Mouse (Mus musculus) stomach, embryonic 16.5 days (tissue): ENCODE measurements around the gene Pard3b. TPM values are rescaled to one million over a fixed set of nuclear protein-coding genes. Genes with fewer than 3 reads are reported as not detected.

ENCODE experiments used
- ATAC-seq: fragments of 200-750 bp; cut with Nextera tagmentation; 2 replicates; pipeline ENCODE4 v1.8.0; 2017; ENCODE audit warnings: moderate number of reproducible peaks, moderate TSS enrichment; ENCODE audit not compliant: insufficient read depth, low FRiP score
- H3K27ac ChIP-seq: fragments of 300-500 bp; sonication (generic); 2 replicates; pipeline ENCODE4 v1.5.1; 2014; ENCODE audit warnings: low read length
- H3K27me3 ChIP-seq: fragments of 300-500 bp; sonication (generic); 2 replicates; pipeline ENCODE4 v1.6.1; 2014; ENCODE audit warnings: low read length, control low read depth, mixed read lengths; ENCODE audit not compliant: control insufficient read depth, insufficient read depth
- H3K36me3 ChIP-seq: fragments of 300-500 bp; sonication (generic); 2 replicates; pipeline ENCODE4 v1.6.1; 2014; ENCODE audit warnings: low read length; ENCODE audit not compliant: control insufficient read depth, insufficient read depth
- H3K4me1 ChIP-seq: fragments of 300-500 bp; sonication (generic); 2 replicates; pipeline ENCODE4 v1.6.1; 2014; ENCODE audit warnings: low read length, control low read depth, mixed read lengths; ENCODE audit not compliant: control insufficient read depth, insufficient read depth
- H3K4me2 ChIP-seq: fragments of 300-500 bp; sonication (generic); 2 replicates; pipeline ENCODE4 v1.6.1; 2014; ENCODE audit warnings: low read depth, low read length, mixed read lengths
- H3K4me3 ChIP-seq: fragments of 300-500 bp; sonication (generic); replicated peaks from 2 replicates; pipeline ENCODE4 v1.5.1; 2014; ENCODE audit warnings: mild to moderate bottlenecking, low read length
- H3K9ac ChIP-seq: fragments of 300-500 bp; sonication (generic); 2 replicates; pipeline ENCODE4 v1.6.1; 2014; ENCODE audit warnings: low read length
- H3K9me3 ChIP-seq: fragments of 300-500 bp; sonication (generic); replicated peaks from 2 replicates; pipeline ENCODE4 v1.6.1; 2016; ENCODE audit warnings: low read length, control low read depth; ENCODE audit not compliant: control insufficient read depth
- WGBS: fragments of 180-500 bp; shearing (Covaris S2); extraction: QIAGEN DNeasy Blood & Tissue Kit; methylation state at CpG from one replicate; pipeline ENCODE4 v1.1.7; 2014; 5-methylcytosine and 5-hydroxymethylcytosine counted together
- polyA plus RNA-seq: library from polyadenylated mRNA; unstranded; fragments of >200 nt; fragmentation: Nextera tagmentation; extraction: Ambion mirVana; gene quantifications from 2 replicates; pipeline ENCODE4 v1.2.1, GENCODE M21; 2015

The Pard3b gene
- polyA plus RNA-seq, 1 experiment from 2014 or later, result 15.7 TPM

DNA sequence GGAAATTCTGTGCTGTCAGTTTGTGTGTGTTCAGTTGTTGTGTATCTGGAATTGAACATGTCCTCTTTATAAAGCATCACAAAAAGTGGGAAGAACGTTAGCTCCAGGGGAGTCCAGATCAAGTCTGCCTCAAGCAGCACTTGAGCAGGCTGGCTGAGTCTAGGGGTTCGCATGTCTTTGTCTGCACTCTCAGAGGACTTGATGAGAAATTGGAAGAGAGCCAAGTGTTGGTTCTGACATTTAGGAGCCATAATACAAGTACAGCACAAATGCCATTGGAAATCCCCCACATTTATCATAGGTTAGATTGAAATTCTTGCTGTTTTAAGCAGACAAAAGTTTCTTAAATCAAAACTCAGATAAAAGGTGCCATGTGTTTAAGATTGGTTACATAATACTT, 694.4 kb downstream of the Pard3b start:
- Histone ChIP-seq H3K9ac (no peak overlapping the region), H3K9me3 (no peaks in the 10 kb centered on the region), H3K4me1 (no peaks in the 10 kb centered on the region), H3K4me3 (no peak overlapping the region), H3K27ac (no peak overlapping the region), H3K4me2 (no peak overlapping the region), H3K36me3 (no peaks in the 10 kb centered on the region), H3K27me3 (no peaks in the 10 kb centered on the region)
- WGBS, result 37% methylated on average over 2 of the region's 2 CpGs
- no peak for ATAC-seq

DNA sequence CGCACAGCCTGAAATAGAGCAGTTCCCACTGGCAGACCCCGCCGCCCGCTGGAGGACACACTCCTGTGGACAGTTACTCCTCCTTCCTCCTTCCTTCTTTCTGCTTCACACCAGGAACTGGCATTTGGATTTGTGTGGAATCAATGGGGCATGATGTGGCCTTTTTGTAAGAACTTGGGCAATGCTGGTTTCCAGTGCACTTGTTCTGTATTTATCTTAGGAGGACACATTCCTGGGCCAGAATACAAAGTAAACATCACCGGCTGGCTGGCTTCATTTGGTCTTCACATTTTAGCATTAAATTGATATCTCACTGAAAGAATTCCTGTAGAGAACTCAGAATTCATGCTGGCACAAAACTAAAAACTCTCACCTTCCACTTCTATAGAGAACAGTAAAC, 695.6 kb downstream of the Pard3b start:
- H3K4me1 ChIP-seq, result no peaks in the 10 kb centered on the region
- H3K9me3 ChIP-seq, result no peaks in the 10 kb centered on the region
- H3K27me3 ChIP-seq, result no peaks in the 10 kb centered on the region
- 81% methylated on average over 5 of the region's 5 CpGs for WGBS
- ATAC-seq, result no peak
- H3K9ac ChIP-seq, result no peak overlapping the region
- no peak overlapping the region for H3K4me3 ChIP-seq
- H3K36me3 ChIP-seq, result no peaks in the 10 kb centered on the region
- H3K4me2 ChIP-seq, result no peak overlapping the region
- no peak overlapping the region for H3K27ac ChIP-seq

DNA sequence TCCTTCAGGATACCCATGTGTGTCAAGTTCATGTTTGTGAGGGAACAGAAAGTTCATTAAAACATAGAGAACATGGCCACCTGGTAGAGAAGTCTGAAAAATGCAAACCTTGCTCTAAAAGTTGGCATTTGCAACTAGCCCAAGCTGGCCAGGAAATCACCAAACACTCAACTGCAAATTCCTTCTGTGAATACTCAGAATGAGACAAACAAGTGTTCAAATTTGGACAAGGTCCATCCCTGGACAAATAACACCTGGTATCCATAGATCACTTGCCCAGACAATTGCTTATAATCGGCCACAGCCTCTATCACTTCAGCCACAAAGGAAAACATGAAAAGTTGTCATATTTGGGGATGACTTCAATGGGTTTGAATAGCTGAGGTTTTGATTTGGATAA, 701.6 kb downstream of the Pard3b start:
- no peaks in the 10 kb centered on the region for H3K27me3 ChIP-seq
- no peak overlapping the region for H3K9ac ChIP-seq
- H3K36me3 ChIP-seq, result no peaks in the 10 kb centered on the region
- ATAC-seq, result no peak
- no peaks in the 10 kb centered on the region for H3K4me1 ChIP-seq
- H3K4me3 ChIP-seq, result no peak overlapping the region
- H3K4me2 ChIP-seq, result no peak overlapping the region
- 35% methylated on average over 1 of the region's 1 CpGs for WGBS
- H3K27ac ChIP-seq, result no peak overlapping the region
- no peaks in the 10 kb centered on the region for H3K9me3 ChIP-seq

DNA sequence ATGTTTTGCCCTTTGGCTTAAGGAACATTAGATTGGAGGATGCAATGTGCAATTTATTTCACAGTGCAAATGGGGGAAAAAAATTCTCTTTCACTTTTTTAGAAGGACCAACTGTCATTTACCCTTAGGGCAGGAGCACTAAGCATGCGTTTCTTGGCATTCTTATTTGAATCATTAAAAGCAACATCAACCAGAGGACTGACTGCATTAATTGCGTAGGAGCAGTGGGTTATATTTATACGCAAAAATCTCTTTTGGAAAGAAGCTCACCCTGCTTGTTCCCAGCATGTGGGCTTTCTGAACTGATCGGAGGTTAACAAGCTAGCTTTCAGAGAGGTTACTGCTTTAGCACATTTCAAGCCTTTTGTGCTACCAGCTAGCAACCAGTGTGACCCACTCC, 705.7 kb downstream of the Pard3b start:
- Histone ChIP-seq H3K27me3 (no peaks in the 10 kb centered on the region), H3K4me3 (no peak overlapping the region), H3K4me1 (no peaks in the 10 kb centered on the region), H3K9ac (no peak overlapping the region), H3K4me2 (no peak overlapping the region), H3K36me3 (peaks cover 4% of the 10 kb centered on the region; the same call in 1 of the 2 replicates), H3K9me3 (no peaks in the 10 kb centered on the region), H3K27ac (no peak overlapping the region)
- 82% methylated on average over 4 of the region's 4 CpGs for WGBS
- no peak for ATAC-seq

DNA sequence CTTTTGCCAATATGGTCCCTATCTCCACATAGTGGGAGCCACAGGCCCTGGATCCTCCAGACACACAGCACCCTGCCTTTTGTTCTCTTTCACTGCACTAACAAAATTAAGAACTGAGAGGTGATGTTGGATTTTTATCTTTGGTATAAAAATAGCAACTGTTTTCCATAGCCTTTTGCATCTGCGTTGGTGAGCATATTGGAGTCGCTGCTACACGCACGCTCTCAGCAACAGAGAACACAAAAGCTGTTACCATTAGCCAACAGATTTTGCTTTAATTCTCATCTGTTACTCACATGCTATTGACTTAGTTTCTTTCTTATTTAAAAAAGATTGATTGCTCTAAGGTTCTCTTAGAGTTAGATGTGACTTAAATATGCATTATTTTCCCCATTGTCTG, 709.7 kb downstream of the Pard3b start:
- Histone ChIP-seq H3K27ac (no peak overlapping the region), H3K4me1 (no peaks in the 10 kb centered on the region), H3K36me3 (peaks cover 4% of the 10 kb centered on the region; the same call in 1 of the 2 replicates), H3K4me2 (no peak overlapping the region), H3K9ac (no peak overlapping the region), H3K27me3 (no peaks in the 10 kb centered on the region), H3K9me3 (no peaks in the 10 kb centered on the region), H3K4me3 (no peak overlapping the region)
- WGBS, result 92% methylated on average over 4 of the region's 4 CpGs
- no peak for ATAC-seq

DNA sequence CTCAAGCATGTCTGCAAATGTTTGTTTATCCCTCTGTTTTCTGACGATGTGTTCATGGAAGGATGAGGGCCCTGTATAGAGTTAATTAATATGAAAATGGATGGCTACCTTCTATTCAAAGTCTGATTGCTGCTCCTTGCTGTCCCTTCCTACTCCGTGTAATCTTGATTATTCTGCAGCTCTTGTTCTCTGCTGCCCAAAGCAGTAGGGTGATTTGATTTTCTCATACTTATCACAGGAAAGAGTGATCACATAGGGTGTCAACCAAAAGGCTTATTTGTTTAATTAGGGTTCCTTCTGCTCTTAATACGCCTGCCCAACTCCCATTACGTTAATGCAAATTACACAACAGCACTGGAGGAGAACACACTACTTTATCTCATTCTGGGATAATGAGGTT, 716.9 kb downstream of the Pard3b start:
- H3K9ac ChIP-seq, result no peak overlapping the region
- no peak overlapping the region for H3K4me3 ChIP-seq
- H3K36me3 ChIP-seq, result no peaks in the 10 kb centered on the region
- H3K4me1 ChIP-seq, result no peaks in the 10 kb centered on the region
- H3K9me3 ChIP-seq, result no peaks in the 10 kb centered on the region
- no peak for ATAC-seq
- no peaks in the 10 kb centered on the region for H3K27me3 ChIP-seq
- H3K27ac ChIP-seq, result no peak overlapping the region
- 53% methylated on average over 4 of the region's 4 CpGs for WGBS
- no peak overlapping the region for H3K4me2 ChIP-seq

DNA sequence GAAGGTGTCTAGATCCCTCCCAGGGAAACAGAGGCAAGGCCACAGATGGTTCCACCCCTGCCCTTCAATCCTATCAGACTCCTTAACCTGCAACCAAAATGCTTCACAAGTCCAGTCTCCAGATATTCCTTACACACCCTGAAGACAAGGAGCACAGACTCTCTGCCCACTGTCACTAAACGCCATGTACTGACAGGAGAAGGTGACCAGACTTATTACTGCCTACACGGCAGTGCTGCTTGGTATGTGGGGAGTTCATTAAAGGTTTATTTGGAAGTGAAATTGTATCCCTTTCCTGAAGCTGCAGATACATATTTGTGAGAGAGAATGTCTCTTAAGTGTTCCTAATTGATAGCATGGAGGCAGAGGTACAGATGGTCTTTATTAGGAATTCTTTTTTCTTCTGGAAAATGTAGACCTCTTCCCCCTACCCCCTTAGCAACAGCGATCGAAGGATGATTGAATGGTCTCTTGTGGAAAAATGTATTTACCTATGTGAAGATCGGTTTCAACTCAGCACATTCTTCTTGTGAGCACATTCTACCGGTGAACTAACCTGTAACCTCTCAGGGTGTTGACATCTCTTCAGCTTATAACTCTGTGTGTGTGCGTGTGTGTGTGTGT, 735.9 kb downstream of the Pard3b start:
- Histone ChIP-seq H3K36me3 (no peaks in the 10 kb centered on the region), H3K4me3 (no peak overlapping the region), H3K4me1 (no peaks in the 10 kb centered on the region), H3K27me3 (no peaks in the 10 kb centered on the region), H3K4me2 (no peak overlapping the region), H3K27ac (no peak overlapping the region), H3K9ac (no peak overlapping the region), H3K9me3 (no peaks in the 10 kb centered on the region)
- WGBS, result 59% methylated on average over 7 of the region's 7 CpGs
- no peak for ATAC-seq

DNA sequence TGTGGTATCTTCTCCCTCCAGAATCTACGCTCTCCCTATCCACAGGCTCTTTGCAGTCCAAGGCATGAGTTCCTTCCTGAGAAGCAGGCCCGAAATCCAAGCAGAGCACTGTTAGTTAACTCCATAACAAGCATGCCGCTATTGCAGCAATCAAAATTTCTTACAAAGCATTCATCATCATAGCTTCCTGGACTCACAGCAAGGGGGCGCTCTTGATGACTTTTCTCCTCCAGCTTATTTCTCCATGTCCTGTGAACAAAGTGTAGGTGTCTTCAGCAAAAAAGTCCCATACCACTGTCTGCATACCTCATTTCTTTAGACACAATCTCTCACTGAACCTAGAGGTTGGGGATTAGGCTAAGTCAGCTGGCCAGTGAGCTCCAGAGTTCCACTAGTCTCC, 739.7 kb downstream of the Pard3b start:
- no peak overlapping the region for H3K4me3 ChIP-seq
- WGBS, result 91% methylated on average over 4 of the region's 4 CpGs
- no peak overlapping the region for H3K9ac ChIP-seq
- no peak overlapping the region for H3K4me2 ChIP-seq
- no peaks in the 10 kb centered on the region for H3K36me3 ChIP-seq
- no peaks in the 10 kb centered on the region for H3K9me3 ChIP-seq
- ATAC-seq, result no peak
- no peak overlapping the region for H3K27ac ChIP-seq
- no peaks in the 10 kb centered on the region for H3K27me3 ChIP-seq
- no peaks in the 10 kb centered on the region for H3K4me1 ChIP-seq

DNA sequence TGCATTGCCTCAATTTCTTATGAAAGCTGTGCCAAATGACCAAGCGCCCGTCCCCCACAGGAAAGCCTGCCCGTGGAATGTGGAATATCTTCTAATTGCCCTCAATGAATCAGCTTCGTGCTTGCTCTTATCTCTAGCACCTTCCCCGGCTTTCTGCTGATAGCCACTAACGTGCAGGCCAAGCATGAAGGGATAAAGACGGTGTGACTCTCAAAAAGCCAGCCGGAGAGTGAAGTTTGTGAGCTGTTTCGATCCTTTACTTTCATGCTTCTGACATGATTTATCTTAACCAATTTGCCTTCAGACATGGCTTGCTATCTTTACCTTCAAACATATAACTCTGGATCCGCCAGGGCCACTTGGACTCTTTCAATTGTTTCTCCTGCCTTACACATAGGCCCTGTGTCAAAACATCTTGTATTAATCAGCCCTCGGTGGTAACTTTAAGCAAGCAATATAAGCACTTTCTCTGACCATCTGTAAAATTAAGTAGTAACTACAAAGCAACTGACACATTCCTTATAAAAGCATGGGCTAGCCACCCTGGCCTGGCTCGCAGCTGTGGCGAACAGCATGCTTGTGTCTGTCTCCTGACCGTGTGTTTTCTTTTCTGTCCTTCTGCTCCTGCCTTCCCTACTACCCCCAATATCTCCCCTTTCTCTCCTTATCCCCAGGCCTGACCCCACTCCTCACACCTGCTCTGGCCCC, 744.3 kb downstream of the Pard3b start:
- no peak overlapping the region for H3K27ac ChIP-seq
- H3K36me3 ChIP-seq, result no peaks in the 10 kb centered on the region
- no peaks in the 10 kb centered on the region for H3K27me3 ChIP-seq
- H3K9ac ChIP-seq, result no peak overlapping the region
- no peak overlapping the region for H3K4me3 ChIP-seq
- 38% methylated on average over 14 of the region's 14 CpGs for WGBS
- ATAC-seq, result no peak
- no peak overlapping the region for H3K4me2 ChIP-seq
- no peaks in the 10 kb centered on the region for H3K9me3 ChIP-seq
- no peaks in the 10 kb centered on the region for H3K4me1 ChIP-seq
